Mouse (Mus musculus): ENCODE results near the gene Sox21.

Sox21 gene

GRCm38 (mm10) chr14:118236886-118237289, at the start of gene Sox21:
Gene Sox21 (minus strand): TSS chr14:118237030.
- peak; percentile 43 for DNase-seq (ENCODE audit: low spot score)

GRCm38 (mm10) chr14:118286096-118286495, 49.3 kb upstream of the Sox21 start:
- DNase-seq (ENCODE audit: low spot score) = no peak

- DNase-seq (ENCODE audit: low spot score) = no peak
Observed at GRCm38 (mm10) chr14:118282917-118283316, 46.1 kb upstream of the Sox21 start.

GRCm38 (mm10) chr14:118282272-118282671, 45.4 kb upstream of the Sox21 start:
- DNase-seq (ENCODE audit: low spot score) = no peak

GRCm38 (mm10) chr14:118277704-118278498, 41.1 kb upstream of the Sox21 start:
- no peak for DNase-seq (ENCODE audit: low spot score)

GRCm38 (mm10) chr14:118272594-118273555, 36.0 kb upstream of the Sox21 start:
- DNase-seq (ENCODE audit: low spot score) = no peak

GRCm38 (mm10) chr14:118268849-118269248, 32.0 kb upstream of the Sox21 start:
- DNase-seq (ENCODE audit: low spot score) = no peak

- DNase-seq (ENCODE audit: low spot score) = no peak
Observed at GRCm38 (mm10) chr14:118266660-118267059, 29.8 kb upstream of the Sox21 start, which contains the start of gene Gm9376. Gene Gm9376 (plus strand): TSS chr14:118266960.

- DNase-seq (ENCODE audit: low spot score) = no peak
Observed at GRCm38 (mm10) chr14:118253381-118253780, 16.6 kb upstream of the Sox21 start.

- DNase-seq (ENCODE audit: low spot score) = no peak
Observed at GRCm38 (mm10) chr14:118241416-118241815, 4.6 kb upstream of the Sox21 start.

GRCm38 (mm10) chr14:118239351-118239750, 2.5 kb upstream of the Sox21 start:
- DNase-seq (ENCODE audit: low spot score) = no peak

- DNase-seq (ENCODE audit: low spot score) = no peak
Observed at GRCm38 (mm10) chr14:118237786-118238185, 956 bp upstream of the Sox21 start.

GRCm38 (mm10) chr14:118235973-118236885, 601 bp downstream of the Sox21 start:
- DNase-seq (ENCODE audit: low spot score) = peak; percentile 37

- DNase-seq (ENCODE audit: low spot score) = peak; percentile 16
Observed at GRCm38 (mm10) chr14:118235361-118235972, 1.4 kb downstream of the Sox21 start.

- DNase-seq (ENCODE audit: low spot score) = peak; percentile 12
Observed at GRCm38 (mm10) chr14:118234541-118235210, 2.2 kb downstream of the Sox21 start.

GRCm38 (mm10) chr14:118233786-118234540, 2.9 kb downstream of the Sox21 start:
- no peak for DNase-seq (ENCODE audit: low spot score)

GRCm38 (mm10) chr14:118232381-118232970, 4.4 kb downstream of the Sox21 start:
- DNase-seq (ENCODE audit: low spot score) = no peak

GRCm38 (mm10) chr14:118226471-118227155, 10.2 kb downstream of the Sox21 start:
- no peak for DNase-seq (ENCODE audit: low spot score)

GRCm38 (mm10) chr14:118225911-118226310, 10.9 kb downstream of the Sox21 start:
- no peak for DNase-seq (ENCODE audit: low spot score)

Measured in ovary, postnatal 36 days (tissue).